Mouse (Mus musculus) olfactory bulb, adult 2 months (tissue): ENCODE measurements around the gene Faf2.

ENCODE experiments used
- CTCF ChIP-seq: fragments of 200-500 bp; IDR thresholded peaks from 2 replicates; pipeline ENCODE4 v1.5.1; 2012; ENCODE audit warnings: low read depth, mild to moderate bottlenecking, low read length, moderate library complexity; ENCODE audit not compliant: insufficient read depth
- POLR2A ChIP-seq: fragments of 200-500 bp; IDR thresholded peaks from 2 replicates; pipeline ENCODE4 v1.6.1; 2012; ENCODE audit warnings: mild to moderate bottlenecking, low read depth, low read length, moderate library complexity; ENCODE audit not compliant: insufficient read depth

DNA sequence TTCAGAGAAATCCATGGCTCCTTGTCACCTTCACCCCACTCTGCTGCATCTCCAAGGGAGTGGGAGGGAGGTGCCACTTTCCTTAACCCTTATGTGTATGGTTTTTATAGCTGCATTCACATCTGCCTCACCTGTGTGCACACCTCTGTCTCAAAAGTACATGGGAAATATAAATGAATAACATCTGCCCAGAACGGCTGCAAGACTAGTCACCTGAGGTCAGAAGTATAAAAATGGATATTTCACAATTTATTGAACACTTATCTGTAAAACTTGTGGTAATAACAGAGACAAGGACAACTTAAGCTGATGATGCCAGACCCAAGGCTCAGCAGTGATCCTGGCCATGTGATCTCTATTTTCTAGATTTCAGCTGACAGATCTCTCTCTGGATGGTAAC, 42.9 kb downstream of the Faf2 start:
- no peak for TF ChIP-seq CTCF
- TF ChIP-seq POLR2A, result no peak
